Mouse (Mus musculus) liver, adult 2 months (tissue): ENCODE results near the gene Tas2r106. TPM values are rescaled to one million over a fixed set of nuclear protein-coding genes. Genes with fewer than 3 reads are reported as not detected.

Experiments
- DNase-seq: peaks from one replicate; pipeline ENCODE4 v3.0.0-alpha.2; 2011; ENCODE audit warnings: low read depth, low spot score; ENCODE audit errors: extremely low read depth
- H3K27ac ChIP-seq: fragments of 200-500 bp; replicated peaks from 2 replicates; pipeline ENCODE4 v1.5.1; 2012; ENCODE audit warnings: low read depth, mild to moderate bottlenecking, control low read depth, inconsistent platforms, low read length; ENCODE audit not compliant: insufficient read depth
- H3K27me3 ChIP-seq: fragments of 200-500 bp; 2 replicates; pipeline ENCODE4 v1.6.1; 2012; ENCODE audit warnings: mild to moderate bottlenecking, moderate library complexity, low read length, inconsistent platforms; ENCODE audit not compliant: control insufficient read depth, insufficient read depth
- H3K36me3 ChIP-seq: fragments of 200-500 bp; 2 replicates; pipeline ENCODE4 v1.6.1; 2012; ENCODE audit warnings: low read length, inconsistent platforms; ENCODE audit not compliant: control insufficient read depth, insufficient read depth
- H3K4me1 ChIP-seq: fragments of 200-500 bp; 2 replicates; pipeline ENCODE4 v1.6.1; 2011; ENCODE audit warnings: low read length; ENCODE audit not compliant: control insufficient read depth, insufficient read depth
- H3K4me3 ChIP-seq: fragments of 200-500 bp; 2 replicates; pipeline ENCODE4 v1.5.1; 2011; ENCODE audit warnings: low read depth, mild to moderate bottlenecking, control low read depth, low read length, moderate library complexity; ENCODE audit not compliant: insufficient read depth
- H3K79me2 ChIP-seq: fragments of 200-500 bp; 2 replicates; pipeline ENCODE4 v1.6.1; 2012; ENCODE audit warnings: inconsistent platforms, mild to moderate bottlenecking, low read length, moderate library complexity; ENCODE audit not compliant: control insufficient read depth, insufficient read depth
- H3K9ac ChIP-seq: fragments of 200-500 bp; 2 replicates; pipeline ENCODE4 v1.6.1; 2012; ENCODE audit warnings: low read depth, mild to moderate bottlenecking, control low read depth, inconsistent platforms, low read length
- CTCF ChIP-seq: fragments of 200-500 bp; IDR thresholded peaks from 2 replicates; pipeline ENCODE4 v1.5.1; 2011; ENCODE audit warnings: low read depth, low read length, control low read depth
- POLR2A ChIP-seq: fragments of 200-500 bp; IDR thresholded peaks from 2 replicates; pipeline ENCODE4 v1.6.1; 2011; ENCODE audit warnings: low read length, control low read depth; ENCODE audit not compliant: insufficient read depth; ENCODE audit errors: extremely low read depth
- WGBS: fragments of 180-500 bp; shearing (Covaris S2); methylation state at CpG from one replicate; pipeline ENCODE4 v1.1.7; 2018; 5-methylcytosine and 5-hydroxymethylcytosine counted together
- polyA plus RNA-seq: library from polyadenylated mRNA; depleted of rRNA; stranded (reverse); fragments of >200 nt; gene quantifications from 2 replicates; pipeline ENCODE4 v1.2.3, GENCODE M21; 2012; rRNA removed
- total RNA-seq: library from RNA; depleted of rRNA; stranded (reverse); fragments of >200 nt; gene quantifications from 2 replicates; pipeline ENCODE4 v1.2.3, GENCODE M21; 2014; rRNA removed

The Tas2r106 gene
- total and polyA plus RNA-seq, 2 experiments = not detected

DNA sequence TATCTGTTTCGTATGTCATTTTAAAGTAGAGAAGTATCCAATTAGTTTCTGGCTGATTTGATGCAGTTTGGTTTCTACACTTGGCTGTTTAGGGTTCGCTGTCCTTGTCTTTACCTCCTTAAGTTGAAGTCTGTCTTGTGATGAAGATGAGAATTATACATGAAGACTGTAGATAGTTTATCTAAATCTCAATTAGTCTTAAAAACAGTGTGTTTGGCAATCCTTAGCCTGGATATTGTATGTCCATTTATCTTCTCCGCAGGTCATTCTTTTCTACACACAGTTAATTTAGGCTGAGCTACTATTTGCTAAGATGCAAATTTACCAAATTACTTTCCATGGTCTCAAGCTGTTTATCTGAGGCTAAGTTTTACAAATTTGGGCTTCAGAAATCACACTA, 47.9 kb downstream of the Tas2r106 start, which contains the start of gene Tas2r130:
Gene Tas2r130 (minus strand): TSS at position 101 of the 400 bp plus-strand sequence.
- Histone ChIP-seq H3K4me3 (no peak within 1 kb of the TSS), H3K36me3 (no peaks in the 10 kb centered on the region), H3K27ac (no peak within 1 kb of the TSS), H3K27me3 (no peaks in the 10 kb centered on the region), H3K9ac (no peak within 1 kb of the TSS), H3K79me2 (no peaks in the 10 kb centered on the region), H3K4me1 (no peaks in the 10 kb centered on the region)
- 68% methylated on average over 3 of the region's 3 CpGs for WGBS
- TF ChIP-seq POLR2A (no peak), CTCF (no peak)
- no peak for DNase-seq

Other genes starting within 250 kb of the Tas2r106 start
- gene 5430401F13Rik, start 192.5 kb downstream of the Tas2r106 start, total RNA-seq = not detected in 2 replicates
- not detected in 2 replicates for gene 5430401F13Rik, start 192.5 kb downstream of the Tas2r106 start, polyA plus RNA-seq
- gene Gm6619, start 192.5 kb downstream of the Tas2r106 start, total RNA-seq = not detected in 2 replicates
- not detected in 2 replicates for gene Gm6619, start 192.5 kb downstream of the Tas2r106 start, polyA plus RNA-seq
- gene Tas2r130, start 48.0 kb downstream of the Tas2r106 start, total RNA-seq = not detected in 2 replicates
- not detected in 2 replicates for gene Tas2r130, start 48.0 kb downstream of the Tas2r106 start, polyA plus RNA-seq
- gene Tas2r107, start 18.7 kb downstream of the Tas2r106 start, total RNA-seq = not detected in 2 replicates
- not detected in 2 replicates for gene Tas2r107, start 18.7 kb downstream of the Tas2r106 start, polyA plus RNA-seq
- not detected in 2 replicates for gene Tas2r104, start 6.9 kb upstream of the Tas2r106 start, total RNA-seq
- not detected in 2 replicates for gene Tas2r104, start 6.9 kb upstream of the Tas2r106 start, polyA plus RNA-seq
- not detected in 2 replicates for gene Tas2r105, start 8.6 kb upstream of the Tas2r106 start, total RNA-seq
- gene Tas2r105, start 8.6 kb upstream of the Tas2r106 start, polyA plus RNA-seq = not detected in 2 replicates
- not detected in 2 replicates for gene Tas2r114, start 11.2 kb upstream of the Tas2r106 start, total RNA-seq
- not detected in 2 replicates for gene Tas2r114, start 11.2 kb upstream of the Tas2r106 start, polyA plus RNA-seq